Mouse (Mus musculus): ENCODE results near the gene Llgl2.

Llgl2 gene

DNA sequence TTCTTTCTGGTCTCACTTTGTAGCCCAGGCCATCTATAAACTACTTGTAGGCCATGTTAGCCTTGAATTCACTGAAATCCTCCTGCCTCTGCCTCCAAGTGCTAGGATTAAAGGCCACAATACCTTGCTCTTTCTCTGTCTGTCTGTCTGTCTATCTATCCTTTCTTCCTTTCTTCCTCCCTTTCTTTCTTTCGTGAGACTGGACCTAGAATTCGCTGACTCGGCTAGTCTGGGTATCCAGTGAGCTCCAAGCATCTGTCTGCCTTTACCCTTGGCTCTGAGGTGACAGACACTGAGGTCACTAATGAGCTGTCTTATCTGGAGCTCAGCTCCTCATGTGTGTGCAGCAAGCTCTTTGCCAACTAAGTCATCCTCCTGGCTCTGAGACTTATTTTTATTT, 52.1 kb downstream of the Llgl2 start:
- in situ Hi-C loops (cut with MboI, MseI): no loop called here

DNA sequence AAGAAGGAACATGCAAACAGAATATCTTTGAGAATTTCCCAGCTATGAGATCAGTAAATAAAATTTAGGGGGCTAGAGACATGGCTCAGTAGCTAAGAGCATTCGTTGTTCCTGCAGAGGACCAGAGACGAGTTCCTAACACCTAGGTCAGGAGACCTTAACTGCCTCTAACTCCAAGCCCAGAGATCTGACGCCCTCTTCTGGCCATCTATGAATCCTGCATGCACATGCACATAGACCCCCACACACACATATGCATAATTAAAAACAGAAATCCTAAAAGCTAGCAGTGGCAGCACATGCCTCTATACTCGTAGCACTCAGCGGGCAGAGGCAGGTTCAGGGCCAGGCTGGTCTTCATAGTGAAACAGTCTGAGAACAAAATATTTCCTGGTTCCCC, 52.6 kb downstream of the Llgl2 start:
- in situ Hi-C loops (cut with MboI, MseI): no loop called here

DNA sequence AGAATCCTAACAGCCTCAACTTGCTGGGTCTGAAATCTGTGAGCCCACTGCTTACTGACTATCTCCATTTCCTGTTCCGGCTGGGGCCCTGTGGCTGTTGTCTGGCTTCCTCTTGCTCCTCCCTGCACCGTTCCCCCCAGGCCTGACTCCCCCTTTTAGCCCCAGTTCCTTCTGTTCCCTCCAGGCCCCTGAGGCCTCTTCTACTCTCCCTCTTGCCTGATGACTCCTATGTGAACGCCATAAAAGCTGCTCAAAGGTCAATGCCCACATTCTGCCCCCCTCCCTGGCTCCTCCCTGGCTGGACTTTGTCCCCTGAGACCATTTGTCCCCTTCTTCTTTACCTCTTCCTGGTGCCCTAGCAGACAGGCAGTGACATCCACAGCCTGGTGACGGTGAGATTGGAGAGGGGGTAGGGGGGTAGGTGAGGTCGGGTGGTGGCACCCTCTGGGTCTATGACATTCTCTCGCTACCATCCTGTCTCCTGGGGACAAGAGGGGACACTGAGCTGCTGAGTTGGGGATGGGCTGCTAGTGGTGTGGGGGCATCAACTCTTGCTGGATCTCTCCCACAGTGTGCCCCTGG, 53.4 kb downstream of the Llgl2 start:
- in situ Hi-C loops (cut with MboI, MseI): no loop called here

DNA sequence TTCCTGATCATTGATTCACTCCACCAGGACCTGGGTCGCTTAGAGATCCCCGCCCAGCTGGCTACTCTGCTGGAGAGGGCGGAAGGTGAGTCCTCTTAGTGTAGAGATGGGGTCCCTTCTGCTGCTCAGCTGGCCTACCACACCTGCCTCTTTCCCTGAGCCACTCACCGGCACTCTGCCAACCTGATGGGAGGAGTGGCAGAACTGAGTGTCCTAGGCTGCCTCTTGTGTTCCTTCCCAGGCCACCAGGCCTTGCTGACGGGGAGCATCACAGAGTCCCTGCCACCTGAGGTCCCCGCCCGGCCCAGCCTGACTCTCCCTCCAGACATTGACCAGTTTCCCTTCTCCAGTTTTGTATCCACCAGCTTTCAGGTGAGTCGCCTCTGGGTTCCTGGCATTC, 54.2 kb downstream of the Llgl2 start:
- in situ Hi-C loops (cut with MboI, MseI): no loop called here

DNA sequence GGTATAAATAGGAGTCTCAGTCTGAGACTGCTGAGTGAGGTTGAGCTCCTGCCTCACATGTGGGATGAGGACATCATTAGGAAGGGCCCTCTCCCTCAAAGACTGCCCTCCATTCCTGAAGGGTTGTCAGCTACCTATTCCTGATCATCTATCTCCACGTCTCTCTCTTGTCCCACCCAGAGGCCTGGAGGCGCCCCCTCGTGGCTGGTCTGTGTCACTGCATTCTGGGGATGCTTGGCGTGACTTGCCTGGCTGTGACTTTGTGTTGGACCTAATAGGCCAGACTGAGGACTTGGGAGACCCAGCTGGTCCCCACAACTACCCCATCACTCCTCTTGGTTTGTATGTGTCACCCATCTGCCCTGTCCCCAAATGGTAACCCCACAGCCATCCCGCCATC, 57.2 kb downstream of the Llgl2 start:
- in situ Hi-C loops (cut with MboI, MseI): no loop called here

DNA sequence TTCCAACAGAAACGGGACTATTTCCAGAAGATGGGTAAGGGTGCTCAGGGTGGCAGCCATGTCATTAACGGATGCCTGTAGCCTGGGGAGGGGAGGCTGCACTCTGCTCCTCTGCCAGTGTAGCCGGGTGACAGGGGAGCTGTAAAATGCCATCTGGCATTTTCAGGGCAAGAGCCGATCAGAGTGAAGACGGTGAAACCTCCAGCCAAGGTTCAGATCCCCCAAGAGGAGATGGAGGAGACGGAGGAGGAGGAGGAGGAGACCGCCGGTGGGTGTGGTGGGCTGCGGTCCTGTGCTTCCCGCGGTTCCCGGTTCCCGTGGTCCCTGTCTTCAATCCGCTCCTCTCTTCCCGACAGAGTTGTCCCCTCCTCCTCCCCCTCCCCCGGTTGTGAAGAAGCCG, 59.4 kb downstream of the Llgl2 start:
- in situ Hi-C loops (cut with MboI, MseI): no loop called here

DNA sequence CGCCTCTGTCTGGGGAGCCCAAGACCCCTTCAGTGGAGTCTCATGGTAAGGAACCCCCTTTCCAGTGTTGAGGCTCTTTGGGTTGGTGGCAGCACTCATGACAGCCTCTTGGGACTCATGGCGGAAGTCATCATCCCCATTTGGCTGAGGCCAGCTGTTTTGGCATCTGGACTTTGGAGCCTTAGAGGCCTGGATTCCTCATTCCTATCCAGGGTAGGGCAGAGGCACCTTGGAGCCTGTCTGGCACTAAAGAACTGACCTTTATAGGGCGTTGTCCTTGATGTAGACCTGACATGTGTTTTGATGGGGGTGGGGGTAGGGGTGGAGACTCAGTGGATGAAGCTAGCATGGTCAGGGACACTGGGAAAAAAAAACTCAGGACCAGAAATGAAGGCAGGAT, 60.5 kb downstream of the Llgl2 start:
- in situ Hi-C loops (cut with MboI, MseI): no loop called here

DNA sequence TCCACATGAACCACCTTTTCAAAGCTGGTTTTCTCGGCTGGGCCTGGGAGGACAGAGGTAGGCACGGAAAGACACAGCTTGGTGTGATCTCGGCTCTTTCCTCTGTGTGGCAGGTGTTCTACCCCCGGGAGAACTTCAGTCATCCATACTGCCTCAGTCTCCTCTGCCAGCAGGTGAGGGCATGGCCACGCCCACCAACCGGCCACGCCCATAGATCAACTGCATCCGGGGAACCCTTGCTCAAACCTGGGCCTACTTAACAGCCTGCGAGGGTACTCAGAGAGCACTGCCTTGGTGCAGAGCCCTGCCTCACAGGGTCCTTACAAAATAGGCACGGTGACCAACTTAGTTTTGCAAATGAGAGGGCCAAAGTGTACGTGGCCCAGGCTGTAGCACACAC, 61.4 kb downstream of the Llgl2 start:
- in situ Hi-C loops (cut with MboI, MseI): no loop called here

DNA sequence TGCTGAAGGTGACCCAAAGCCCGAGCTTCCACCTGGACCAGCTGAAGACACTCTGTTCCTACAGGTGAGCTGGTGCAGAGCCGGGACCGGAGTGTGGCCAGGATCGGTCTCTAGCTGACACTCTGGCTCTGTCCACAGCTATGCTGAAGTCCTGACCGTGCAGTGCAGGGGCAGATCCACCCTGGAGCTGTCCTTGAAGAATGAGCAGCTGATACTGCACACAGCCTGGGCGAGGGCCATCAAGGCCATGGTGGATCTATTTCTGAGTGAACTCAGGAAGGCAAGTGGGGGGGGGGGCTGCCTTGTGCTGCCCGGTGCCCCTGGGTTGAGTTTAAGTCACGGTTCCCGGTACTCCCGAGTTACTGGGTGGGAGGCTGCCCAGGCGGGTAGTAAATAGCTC, 62.6 kb downstream of the Llgl2 start:
- in situ Hi-C loops (cut with MboI, MseI): no loop called here

DNA sequence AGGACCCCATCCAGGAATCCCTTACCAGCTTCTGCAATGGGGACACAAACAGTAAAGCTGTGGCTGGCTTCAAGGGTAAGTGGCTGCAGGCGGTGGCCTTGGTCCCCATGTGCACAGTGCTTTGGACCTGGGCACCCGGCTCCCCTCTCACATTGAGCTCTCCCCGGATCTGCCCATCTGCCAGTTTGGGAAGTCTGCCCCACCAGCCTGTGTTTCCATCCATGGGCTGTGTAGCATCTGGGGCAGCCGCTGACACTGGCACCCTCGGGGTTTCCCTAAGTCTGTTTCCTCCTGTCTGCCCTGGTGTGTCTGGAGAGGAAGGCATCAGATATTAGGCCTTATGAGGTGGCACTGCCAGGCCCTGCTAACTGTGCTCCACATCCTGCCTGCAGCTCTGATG, 64.2 kb downstream of the Llgl2 start:
- in situ Hi-C loops (cut with MboI, MseI): no loop called here

DNA sequence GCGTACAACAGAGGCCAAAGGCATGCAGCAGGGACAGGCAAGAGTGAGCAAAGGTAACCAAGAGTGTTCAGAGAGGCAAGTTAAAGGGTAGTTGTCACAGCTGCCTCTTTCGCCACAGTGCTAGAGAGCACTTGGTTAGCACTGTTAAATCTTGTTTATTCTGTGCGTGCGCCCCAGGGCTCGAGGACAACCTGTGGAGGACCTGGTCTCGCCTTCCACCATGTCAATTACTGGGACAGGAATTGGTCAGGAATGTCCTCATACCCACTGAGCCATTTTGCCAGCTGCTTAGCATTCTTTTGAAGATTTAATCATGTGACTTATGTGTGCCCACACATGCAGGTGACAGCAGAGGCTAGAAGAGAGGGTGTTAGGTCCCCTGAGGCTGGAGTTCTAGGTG, 65.3 kb downstream of the Llgl2 start:
- in situ Hi-C loops (cut with MboI, MseI): no loop called here

DNA sequence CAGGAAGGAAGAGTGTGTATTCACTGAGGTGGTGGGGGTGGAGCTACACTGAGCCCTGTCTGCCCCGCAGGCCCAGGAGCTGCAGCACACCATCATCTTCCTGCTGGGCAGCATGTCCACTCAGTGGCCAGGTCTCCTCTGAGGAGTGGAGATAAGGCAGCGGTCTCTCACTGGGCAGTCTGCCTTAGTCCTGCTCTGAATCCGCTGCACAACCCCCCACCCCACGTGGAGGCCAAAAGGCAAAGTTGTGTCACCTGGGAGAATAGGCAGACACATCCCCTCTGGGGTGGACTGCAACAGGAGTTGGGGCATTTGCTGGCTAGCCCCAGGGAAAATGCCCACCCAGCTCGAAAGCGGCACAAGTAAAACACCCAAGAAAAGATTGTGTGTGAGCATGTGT, 68.4 kb downstream of the Llgl2 start:
- in situ Hi-C loops (cut with MboI, MseI): no loop called here

DNA sequence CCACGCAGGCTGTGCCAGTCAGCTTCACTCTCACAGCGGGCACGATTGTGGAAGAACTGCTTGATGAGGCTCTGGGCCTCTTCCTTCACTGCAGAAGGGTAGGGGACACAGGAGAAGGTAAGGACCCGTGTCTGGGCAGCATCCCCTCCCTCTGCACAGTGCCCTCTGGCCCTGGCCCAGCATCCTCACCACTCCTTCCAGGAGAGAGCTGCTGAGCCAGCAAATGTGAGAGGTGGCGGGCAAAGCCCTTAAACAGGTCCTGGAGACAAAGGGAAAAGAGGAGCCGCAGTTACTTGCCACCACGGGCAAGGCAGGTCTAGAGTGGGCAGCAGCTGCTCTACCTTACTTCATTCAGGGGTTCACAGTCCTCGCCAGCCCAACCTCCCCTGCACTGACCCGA, 69.2 kb downstream of the Llgl2 start:
- in situ Hi-C loops (cut with MboI, MseI): no loop called here

DNA sequence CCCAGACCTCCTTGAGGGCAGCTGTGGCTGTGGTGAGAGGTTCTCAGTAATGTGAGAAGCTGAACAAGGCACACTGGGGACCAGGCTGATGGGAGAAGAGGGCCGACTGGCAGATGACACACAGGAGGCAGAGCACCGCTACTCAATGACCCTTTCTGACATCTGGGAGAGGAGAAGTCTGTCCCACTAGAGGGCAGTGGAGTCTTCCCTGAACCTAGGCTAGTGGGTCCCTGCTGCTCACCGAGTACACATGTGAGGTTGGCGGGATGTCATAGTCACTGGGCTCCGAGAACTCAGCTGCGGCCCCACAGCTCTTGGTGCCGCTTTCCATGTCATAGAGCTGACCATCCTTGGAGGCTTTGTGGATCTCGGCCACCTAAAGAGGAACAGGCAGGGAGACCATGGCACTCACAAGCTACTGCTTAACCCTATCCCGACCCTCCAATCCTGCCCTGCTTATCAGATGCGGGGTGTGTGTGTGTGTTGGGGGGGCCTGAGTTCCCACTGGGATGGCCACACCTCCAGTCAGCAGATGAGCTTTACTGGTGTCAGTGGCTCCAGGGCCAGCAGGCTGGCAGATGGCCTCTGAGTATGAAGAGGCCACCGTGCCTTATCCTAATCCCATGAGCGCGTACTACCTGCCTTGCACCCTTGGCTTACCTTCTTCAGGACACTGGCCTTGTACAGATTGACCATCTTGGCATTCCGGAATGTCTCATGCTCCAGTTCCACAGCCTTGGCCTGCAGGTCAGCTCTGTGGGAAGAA, 71.1 kb downstream of the Llgl2 start:
- in situ Hi-C loops (cut with MboI, MseI): no loop called here

DNA sequence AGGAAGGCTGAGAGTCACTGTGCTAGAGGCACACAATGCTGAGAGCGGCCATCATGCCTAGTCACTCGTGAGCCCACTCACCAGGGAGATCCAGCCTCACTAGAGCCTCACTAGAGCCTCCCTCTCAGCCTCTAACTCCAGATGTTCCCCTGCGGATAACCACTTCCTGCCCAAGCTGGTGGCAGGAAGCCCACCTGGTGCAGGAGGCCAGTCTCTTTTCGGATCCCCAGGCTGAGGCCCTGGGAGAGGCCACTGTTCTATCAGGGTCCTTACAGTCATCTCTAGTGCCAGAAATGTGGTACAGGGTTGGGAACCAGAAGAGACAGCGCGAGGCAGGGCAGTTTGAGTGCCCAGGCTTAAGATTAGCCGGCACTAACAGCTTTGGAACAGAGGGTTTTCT, 74.6 kb downstream of the Llgl2 start:
- in situ Hi-C loops (cut with MboI, MseI): no loop called here

DNA sequence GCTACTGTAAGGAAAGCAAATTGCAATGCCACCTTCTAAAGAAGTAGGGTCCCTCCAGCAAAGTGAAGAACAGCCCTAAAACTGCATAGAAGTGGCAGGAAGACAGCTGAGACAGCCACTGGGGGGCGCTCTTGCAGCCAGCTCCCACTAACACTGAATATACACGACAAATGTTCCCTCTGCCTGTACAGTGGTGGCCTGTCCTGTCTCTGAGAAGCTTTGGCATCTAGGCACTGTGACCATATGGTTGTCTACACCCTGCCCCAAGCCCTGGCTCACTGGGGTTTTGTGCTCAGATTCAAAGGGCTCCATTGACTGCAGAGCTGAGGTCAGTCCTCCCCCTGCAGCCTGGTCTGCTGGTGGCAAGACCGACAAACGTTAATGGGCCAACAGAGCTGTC, 75.0 kb downstream of the Llgl2 start:
- in situ Hi-C loops (cut with MboI, MseI): no loop called here

DNA sequence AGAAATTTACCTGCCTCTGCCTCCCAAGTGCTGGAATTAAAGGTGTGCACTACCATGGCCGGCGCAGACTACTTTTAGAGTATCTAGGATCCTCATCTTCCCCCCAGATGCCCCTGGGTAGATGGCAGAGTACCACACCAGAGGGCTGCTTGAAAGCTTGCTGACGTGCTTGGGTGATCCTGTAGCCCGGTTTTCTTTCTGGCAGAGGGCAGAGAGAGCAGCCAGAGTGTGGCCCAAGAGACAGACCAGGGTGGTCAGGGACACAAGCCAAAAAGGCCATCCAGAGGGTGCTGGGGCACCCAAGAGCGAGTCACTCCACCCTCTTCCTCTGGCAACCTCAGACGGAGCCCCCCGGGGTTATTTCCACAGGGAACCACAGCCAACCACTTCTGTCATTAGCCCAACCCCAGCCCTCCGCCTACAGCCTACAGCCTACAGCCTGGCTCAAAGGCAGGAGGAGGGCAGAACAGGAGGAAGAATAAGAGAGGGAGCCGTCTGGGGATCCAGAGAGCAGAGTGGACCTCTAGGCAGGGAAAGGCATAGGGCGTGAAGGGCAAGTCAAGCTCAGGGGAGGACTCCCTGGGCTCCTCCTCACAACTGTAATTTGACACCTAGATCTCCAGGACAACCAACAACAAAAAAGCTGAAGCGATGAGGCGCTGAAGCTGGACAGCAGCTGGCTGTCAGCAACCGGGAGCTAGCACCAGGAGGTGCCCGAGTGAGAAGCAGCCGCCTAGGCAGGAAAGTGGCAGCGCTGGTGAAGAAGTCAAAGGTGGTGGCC, 75.8 kb downstream of the Llgl2 start, which contains the start of gene Smim5:
Gene Smim5, plus strand, starts transcription at position 481 of the 781 bp plus-strand sequence.
- in situ Hi-C loops (cut with MboI, MseI): no loop called here

DNA sequence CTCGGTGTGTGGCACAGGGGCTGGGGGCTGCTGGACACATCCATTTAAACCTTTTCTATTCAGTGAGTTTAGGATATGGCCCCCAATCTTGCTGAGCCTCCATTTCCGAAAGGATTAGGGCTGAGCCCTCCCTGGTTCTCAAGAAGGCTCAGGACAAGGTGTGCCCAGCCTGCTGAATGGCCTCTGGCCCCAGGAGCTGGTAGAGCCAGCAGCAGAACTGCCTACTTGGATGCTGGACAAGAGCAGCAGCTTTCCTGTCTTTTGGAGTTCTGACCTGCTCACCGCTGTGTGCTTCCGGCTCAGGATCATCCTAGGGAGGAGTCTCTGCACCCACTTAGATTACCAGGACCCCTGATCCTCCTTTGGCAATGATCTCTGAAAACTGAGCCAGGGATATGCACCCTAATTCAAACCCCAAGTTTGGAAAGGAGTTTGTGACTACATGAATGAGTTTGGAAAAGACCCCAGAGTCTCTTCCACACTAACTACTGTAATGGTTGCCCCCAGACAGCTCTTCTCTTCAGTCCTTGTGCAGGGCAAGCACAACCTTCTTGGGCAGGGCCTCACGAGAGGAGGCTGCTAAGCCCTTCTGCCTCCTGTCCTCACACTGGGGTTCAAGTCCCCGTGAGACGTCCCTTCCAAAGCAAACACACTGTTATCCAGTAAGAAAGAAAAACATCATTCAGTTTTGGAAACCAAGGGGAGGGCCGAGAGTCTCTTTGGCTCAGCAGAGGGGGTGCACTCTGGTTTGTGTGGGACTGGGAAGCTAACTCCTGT, 76.9 kb downstream of the Llgl2 start:
- in situ Hi-C loops (cut with MboI, MseI): no loop called here

DNA sequence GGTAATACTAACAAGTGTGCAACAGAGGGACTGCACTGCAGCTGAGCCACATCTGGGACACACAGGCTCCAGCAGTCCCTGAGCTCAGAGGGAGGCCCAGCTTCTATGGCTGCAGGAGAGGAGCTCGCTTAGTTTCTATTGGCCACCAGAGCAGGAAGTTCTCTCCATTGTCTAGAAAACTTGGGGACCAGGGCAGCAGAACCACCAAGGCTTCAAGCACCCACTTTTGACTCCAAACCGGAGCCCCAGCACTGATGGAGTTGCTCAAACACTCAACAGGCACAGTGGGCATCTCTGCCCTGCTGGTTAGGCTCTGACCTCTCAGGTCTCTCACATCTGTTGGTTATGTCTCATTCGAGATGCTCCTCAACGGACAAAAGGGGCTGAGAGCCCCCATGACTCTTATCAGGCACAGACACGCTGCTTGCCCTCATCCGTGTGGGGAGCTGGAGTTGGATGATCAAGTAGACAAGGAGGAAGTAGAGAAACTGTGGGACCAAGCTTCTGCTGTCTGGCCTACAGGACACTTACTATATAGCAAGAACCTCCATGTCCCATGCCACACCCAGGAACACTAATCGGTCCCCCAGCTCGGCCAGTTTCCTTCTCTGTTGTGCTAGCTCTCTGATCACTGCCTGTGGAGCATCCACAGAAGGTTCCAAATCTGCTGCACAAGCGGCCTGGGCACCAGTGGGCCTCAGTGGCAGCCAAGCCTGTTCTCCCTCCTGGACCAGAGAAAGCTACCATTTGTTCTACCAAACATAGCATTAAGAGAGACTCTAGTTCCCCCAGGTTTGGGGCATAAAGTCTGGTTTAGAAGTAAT, 77.7 kb downstream of the Llgl2 start:
- in situ Hi-C loops (cut with MboI, MseI): no loop called here

DNA sequence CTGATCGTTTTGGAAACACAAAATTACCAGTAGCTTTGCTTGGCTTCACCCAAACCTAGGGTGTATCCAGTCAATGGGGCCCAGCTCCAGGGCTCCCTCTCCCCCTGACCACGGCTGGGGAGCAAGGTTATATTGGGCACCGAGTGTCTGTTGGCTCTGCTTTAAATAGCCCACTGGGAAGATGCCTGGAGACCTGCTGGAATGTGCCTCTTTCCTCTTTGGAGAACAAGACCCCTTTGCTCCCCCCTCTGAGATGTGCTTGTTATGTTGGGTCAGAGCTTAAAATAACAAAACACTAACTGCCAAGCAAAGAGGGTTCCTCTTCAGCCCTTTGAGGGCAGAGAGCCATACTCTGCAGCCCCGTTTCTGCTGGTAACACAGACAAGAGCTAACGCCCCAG, 78.3 kb downstream of the Llgl2 start:
- in situ Hi-C loops (cut with MboI, MseI): no loop called here

DNA sequence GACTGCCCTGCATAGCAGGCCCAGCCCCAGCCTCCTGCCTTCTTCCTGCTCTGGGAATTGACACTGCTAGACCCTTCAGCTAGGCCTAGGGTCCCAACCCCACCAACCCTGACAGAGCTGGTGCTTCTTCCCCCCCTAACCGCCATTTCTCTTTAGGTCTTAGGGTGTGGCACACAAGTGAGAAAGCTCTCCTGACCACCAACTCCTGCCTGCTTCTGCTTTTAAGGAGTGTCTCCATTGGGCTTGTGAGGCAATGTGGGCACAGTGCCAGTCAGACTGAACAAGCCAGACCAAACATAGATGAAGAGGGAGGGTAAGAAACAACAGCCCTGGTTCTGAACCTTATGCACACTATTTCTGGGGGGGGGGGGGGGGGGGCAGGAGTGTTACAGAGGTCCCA, 79.0 kb downstream of the Llgl2 start:
- in situ Hi-C loops (cut with MboI, MseI): no loop called here
